Mouse (Mus musculus) left cerebral cortex, postnatal 14 days (tissue): ENCODE measurements at regions not wholly inside any gene's neighbourhood (a gene's known extent, or its start where the extent isn't known, plus 50 kb on each side); places are given as distances from the start of the nearest gene placed in this dataset.

Experiments
- DNase-seq, 2 experiments: peaks; one replicate each; pipeline ENCODE4 v3.0.0; 2021 to 2022; ENCODE audit warnings: low spot score in 2 of 2, mixed read lengths in 1 of 2
- intact Hi-C: fragments of 180-260 bp; cut with DNase I; formaldehyde crosslinking; loops from one replicate; pipeline ENCODE4 v1.15.1; 2025

- no peak for DNase-seq
- intact Hi-C loops, result no loop called here
These were observed 313.8 kb downstream of the Nucb2 start for GRCm38 (mm10) chr7:116817991-116818390.

- intact Hi-C loops, result no loop called here
- peak in 1 of 2 experiments; percentile 11 for DNase-seq
These were observed 316.4 kb downstream of the Nucb2 start for GRCm38 (mm10) chr7:116820613-116821012.

GRCm38 (mm10) chr7:116842894-116843293 lies 338.7 kb downstream of the Nucb2 start:
- DNase-seq, result no peak
- intact Hi-C loops, result no loop called here

- DNase-seq, result no peak
- intact Hi-C loops, result no loop called here
These were observed 343.9 kb downstream of the Nucb2 start for GRCm38 (mm10) chr7:116847846-116848730.

GRCm38 (mm10) chr7:116853351-116853750 lies 349.2 kb downstream of the Nucb2 start:
- intact Hi-C loops, result loop anchor here (10.0 kb wide), 1 partner anchor 149 kb away; no protein-coding TSS in a partner anchor

GRCm38 (mm10) chr7:116857141-116857540 lies 353.0 kb downstream of the Nucb2 start:
- peak; percentile 29 to 52 for DNase-seq
- intact Hi-C loops, result loop anchor here (10.0 kb wide), 1 partner anchor 152 kb away; no protein-coding TSS in a partner anchor

More at GRCm38 (mm10) chr7:116853351-116853750, 349.2 kb downstream of the Nucb2 start:
- no peak for DNase-seq

GRCm38 (mm10) chr7:116857744-116858143 lies 353.6 kb downstream of the Nucb2 start:
- DNase-seq, result no peak
- intact Hi-C loops, result loop anchor here (10.0 kb wide), 1 partner anchor 153 kb away; no protein-coding TSS in a partner anchor

- intact Hi-C loops, result no loop called here
- no peak for DNase-seq
These were observed 378.2 kb downstream of the Nucb2 start for GRCm38 (mm10) chr7:116882268-116882964.

- DNase-seq, result no peak
These were observed 389.7 kb downstream of the Nucb2 start for GRCm38 (mm10) chr7:116893846-116894245.

GRCm38 (mm10) chr7:116915797-116916196 lies 411.6 kb downstream of the Nucb2 start:
- intact Hi-C loops, result no loop called here
- no peak for DNase-seq

More at GRCm38 (mm10) chr7:116893846-116894245, 389.7 kb downstream of the Nucb2 start:
- intact Hi-C loops, result no loop called here

GRCm38 (mm10) chr7:116917921-116918670 lies 413.9 kb downstream of the Nucb2 start:
- no peak for DNase-seq
- intact Hi-C loops, result no loop called here

GRCm38 (mm10) chr7:116946448-116946847 lies 434.3 kb upstream of the Xylt1 start:
- no peak for DNase-seq
- intact Hi-C loops, result loop anchor here (10.0 kb wide), 1 partner anchor 428 kb away; no protein-coding TSS in a partner anchor

- DNase-seq, result peak; percentile 18 to 25
- intact Hi-C loops, result no loop called here
These were observed 421.4 kb upstream of the Xylt1 start for GRCm38 (mm10) chr7:116959196-116959895.

- intact Hi-C loops, result loop anchor here (10.0 kb wide), 1 partner anchor 259 kb away; no protein-coding TSS in a partner anchor
- peak; percentile 31 to 50 for DNase-seq
These were observed 416.9 kb upstream of the Xylt1 start for GRCm38 (mm10) chr7:116963839-116964238.

- intact Hi-C loops, result no loop called here
- DNase-seq, result no peak
These were observed 389.4 kb upstream of the Xylt1 start for GRCm38 (mm10) chr7:116991351-116991750.

GRCm38 (mm10) chr7:116992166-116992565 lies 388.6 kb upstream of the Xylt1 start:
- intact Hi-C loops, result no loop called here
- no peak for DNase-seq

- intact Hi-C loops, result no loop called here
- peak; percentile 12 to 23 for DNase-seq
These were observed 385.0 kb upstream of the Xylt1 start for GRCm38 (mm10) chr7:116995770-116996169.

- no peak for DNase-seq
These were observed 377.6 kb upstream of the Xylt1 start for GRCm38 (mm10) chr7:117003167-117003566.

GRCm38 (mm10) chr7:117018349-117018748 lies 362.4 kb upstream of the Xylt1 start:
- peak; percentile 40 to 55 for DNase-seq
- intact Hi-C loops, result no loop called here

More at GRCm38 (mm10) chr7:117003167-117003566, 377.6 kb upstream of the Xylt1 start:
- intact Hi-C loops, result no loop called here
